Mouse (Mus musculus): ENCODE measurements around the gene Cyp3a13.

Cyp3a13 gene

DNA sequence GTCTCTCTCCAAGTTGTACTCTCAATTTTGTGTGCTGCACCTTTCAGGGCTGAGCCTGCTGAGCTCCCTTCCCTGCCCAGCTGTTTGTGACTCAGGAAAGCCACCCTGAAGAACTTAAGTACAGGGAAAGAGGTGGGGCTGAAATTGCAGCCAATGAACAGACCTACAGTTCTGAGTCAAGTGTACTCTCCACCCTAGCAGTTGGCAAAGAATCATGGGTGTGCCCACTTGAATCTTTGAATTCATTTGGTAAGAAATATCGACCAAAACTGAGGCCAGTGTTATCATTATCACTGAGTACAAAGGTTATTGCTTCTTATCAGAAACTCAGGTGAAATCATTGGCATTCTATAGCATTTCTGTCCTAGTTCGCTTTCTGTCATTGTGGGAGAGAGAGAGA is at the start of gene Cyp3a13:
TSS of gene Cyp3a13 (minus strand) at position 88 of the 400 bp plus-strand sequence.
- POLR2A ChIA-PET = no interaction called here
- CTCF ChIA-PET = no interaction called here

DNA sequence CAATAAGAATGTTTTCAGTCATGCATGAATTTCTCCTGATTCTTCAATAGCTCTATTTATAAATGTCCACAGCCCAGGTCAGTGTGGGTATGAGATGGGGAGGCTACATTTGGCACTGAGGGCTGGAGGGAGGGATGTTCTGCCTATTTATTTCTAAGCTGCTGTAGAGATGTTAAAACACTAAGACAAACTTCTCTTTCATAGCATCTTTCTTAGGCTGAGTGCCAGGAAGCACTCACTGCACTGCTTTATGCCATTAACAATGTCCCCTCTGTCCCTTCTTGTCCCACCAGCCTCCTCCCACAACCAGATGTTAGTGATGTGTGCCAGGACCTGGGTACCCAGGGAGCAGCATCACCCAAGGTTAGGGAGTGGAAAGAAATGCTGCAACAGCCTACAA is 45.1 kb upstream of the Cyp3a13 start:
- POLR2A ChIA-PET = no interaction called here
- CTCF ChIA-PET = no interaction called here

DNA sequence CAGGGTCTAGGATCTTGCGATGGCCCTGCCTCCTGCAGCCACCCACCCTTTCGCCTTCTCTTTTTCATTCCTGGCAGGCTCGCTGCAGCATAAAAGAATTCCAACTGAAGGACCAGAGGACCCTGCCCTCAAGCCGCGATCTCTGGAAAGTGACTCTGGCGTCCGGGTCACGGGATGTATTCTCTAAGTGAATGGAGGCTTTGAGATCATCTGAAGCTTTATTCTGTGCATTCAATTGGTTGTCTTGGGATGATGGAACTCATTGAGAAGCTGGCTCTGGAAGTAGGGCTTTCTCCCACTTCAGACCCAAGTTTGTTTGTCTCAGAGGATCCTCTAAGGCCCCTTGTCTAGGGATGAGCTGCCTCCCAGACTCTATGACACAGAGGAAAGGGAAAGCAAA is 41.5 kb upstream of the Cyp3a13 start, which contains the start of gene Gjc3:
TSS of gene Gjc3 (minus strand) at position 154 of the 400 bp plus-strand sequence.
- CTCF ChIA-PET = interaction anchor here in 1 of 4 experiments (0.5 kb wide), 1 partner anchor 11 kb away, joined by 7 read pairs; no protein-coding TSS in a partner anchor
- POLR2A ChIA-PET = no interaction called here

DNA sequence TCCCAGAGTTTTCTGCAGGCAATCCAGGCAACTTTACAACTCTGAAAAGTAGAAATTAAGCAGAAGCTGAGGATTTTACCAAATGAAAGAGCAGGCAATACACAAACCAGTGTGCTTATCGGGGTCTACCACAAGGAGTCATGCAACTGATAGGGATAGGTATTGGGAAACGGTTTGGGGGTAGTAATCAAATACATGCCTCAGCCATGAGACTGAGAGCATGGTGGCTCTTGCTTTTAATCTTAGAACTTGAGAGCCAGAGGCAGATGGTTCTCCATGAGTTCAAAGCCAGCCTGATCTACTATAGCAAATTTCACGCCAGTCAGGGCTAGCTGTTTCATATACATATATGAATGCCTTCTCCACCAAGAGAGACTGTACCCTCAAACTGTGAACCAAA is 35.0 kb upstream of the Cyp3a13 start:
- ChIA-PET CTCF (no interaction called here), POLR2A (no interaction called here)

DNA sequence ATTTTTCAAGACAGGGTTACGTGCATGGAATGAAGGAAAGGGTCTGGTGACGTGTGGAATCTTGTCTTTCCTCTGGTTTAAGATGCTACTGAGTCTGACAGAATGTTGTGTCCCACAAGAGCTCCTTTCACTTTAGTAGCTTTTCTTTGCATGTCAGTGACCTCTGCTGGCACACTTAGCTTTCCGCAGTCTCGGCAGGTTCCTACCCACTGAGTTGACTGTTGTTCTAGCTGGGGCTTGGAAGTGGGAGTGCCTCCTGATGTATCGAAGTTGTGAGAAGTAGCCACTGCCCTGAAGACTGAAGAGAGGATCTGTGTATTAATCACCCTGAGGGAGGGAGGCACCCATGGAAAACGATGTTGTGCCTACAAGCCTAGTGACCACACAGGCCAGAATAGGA is 29.8 kb upstream of the Cyp3a13 start:
- POLR2A ChIA-PET = interaction anchor here (0.6 to 1.6 kb wide), 5 partner anchors 10 to 442 kb away, joined by 3 to 4 read pairs (median 3); partner anchors contain the start of gene Zkscan1 (in 1 of the 4)
- CTCF ChIA-PET = interaction anchor here (0.6 to 2.0 kb wide), 18 partner anchors 10 to 489 kb away, joined by 3 to 8 read pairs (median 3); no protein-coding TSS in a partner anchor

DNA sequence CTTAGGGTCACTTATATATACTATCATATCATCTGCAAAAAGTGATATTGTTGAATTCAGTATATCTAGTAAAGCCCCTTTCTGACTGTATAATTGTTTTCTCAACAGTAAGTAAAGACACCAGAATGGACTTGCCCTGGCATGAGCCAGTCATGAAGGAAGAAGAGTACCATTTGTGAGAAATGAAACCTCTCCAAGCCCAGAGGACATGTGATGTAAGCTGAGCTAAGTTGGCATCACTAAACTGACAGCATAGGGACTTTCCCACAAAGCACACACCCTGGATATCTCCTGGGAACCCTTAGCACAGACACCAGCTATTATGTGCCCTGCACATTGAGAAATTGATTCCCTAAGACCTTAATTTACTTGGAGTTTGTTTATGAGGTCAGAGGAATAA is 25.9 kb upstream of the Cyp3a13 start:
- CTCF ChIA-PET = no interaction called here
- POLR2A ChIA-PET = no interaction called here

DNA sequence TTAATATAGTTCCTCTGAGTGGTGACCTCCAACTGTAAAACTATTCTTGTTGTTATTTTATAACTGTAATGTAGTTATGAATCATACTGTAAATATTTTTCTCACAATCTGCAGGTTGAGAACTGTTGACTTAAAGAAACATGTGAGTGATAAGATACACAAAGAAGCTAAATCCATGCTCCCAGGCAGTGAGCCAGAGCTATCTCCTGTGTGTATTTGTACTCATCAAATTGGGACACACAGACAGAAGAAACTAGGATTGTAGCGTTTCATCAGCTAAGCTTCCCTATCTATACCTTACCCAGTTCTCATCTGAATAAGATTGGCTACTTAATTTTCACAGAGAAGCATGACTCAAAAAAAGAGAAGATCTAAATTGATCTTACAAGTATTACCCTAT is 21.7 kb upstream of the Cyp3a13 start:
- CTCF ChIA-PET = no interaction called here
- POLR2A ChIA-PET = interaction anchor here in 2 of 4 experiments (0.6 to 1.3 kb wide), 3 partner anchors 9 to 1886 kb away, joined by 3 to 7 read pairs (median 3); no protein-coding TSS in a partner anchor

DNA sequence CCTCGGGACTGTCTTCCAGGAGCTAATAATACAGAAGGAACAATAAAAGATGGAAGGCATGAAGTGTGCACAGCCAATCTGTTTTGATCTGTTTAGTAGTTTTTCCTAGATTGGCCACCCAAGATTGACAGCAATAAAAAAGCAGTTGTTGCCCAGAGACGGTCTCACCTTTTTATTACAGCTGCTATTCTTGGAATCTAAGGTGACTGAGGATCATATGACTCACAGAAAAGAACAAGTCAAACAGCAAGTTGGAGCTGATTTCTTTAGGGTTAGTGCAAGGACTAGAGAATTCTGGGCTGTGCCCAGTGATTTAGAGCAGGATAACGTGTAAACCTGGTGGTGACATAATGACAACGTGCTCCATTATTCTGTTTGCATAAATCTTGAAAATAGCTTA is 19.5 kb upstream of the Cyp3a13 start:
- ChIA-PET CTCF (interaction anchor here in 1 of 4 experiments (1.4 kb wide), 1 partner anchor 10 kb away, joined by 3 read pairs; no protein-coding TSS in a partner anchor), POLR2A (interaction anchor here in 1 of 4 experiments (1.1 kb wide), 1 partner anchor 9 kb away, joined by 4 read pairs; no protein-coding TSS in a partner anchor)

DNA sequence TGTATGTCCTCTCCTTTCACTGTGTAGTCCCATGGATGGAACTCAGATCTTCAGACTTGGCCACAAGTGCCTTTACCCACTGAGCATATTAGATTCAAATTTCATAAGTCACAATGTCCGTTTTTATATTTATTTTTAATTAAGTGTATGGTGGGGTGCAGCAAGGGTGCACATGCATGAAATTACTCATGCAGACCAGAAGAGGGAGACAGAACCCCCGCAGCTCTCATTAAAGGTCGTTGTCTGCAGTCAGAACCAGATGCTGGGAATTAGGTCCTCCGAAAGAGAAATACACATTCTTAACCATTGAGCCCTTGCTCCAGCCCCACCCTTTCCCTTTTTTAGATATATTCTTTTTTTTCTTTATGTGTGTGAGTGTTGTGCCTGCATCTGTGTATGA is 15.8 kb upstream of the Cyp3a13 start:
- CTCF ChIA-PET = interaction anchor here (0.6 to 1.7 kb wide), 7 partner anchors 8 to 496 kb away, joined by 3 to 7 read pairs (median 4); no protein-coding TSS in a partner anchor
- POLR2A ChIA-PET = no interaction called here

DNA sequence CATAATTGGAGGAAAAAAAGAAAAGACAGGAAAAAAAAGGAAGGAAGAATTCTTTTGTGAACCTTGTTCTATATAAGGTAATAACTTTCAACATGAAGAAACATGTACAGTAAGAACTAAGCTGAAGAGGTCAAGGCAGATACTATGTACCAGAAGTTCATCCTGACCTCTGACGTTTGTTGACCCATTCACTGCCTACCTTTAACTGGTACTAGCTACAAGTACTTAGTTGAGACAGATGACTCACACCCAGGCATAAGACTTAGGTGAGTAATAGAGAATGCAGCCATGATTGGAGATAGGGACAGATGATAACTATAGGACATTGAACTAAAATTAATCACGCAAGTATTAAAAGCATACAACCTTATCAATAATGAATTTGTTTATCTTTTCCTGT is 15.1 kb upstream of the Cyp3a13 start:
- ChIA-PET POLR2A (no interaction called here), CTCF (interaction anchor here in 2 of 4 experiments (1.1 to 1.7 kb wide), 2 partner anchors 15 to 28 kb away, joined by 4 to 7 read pairs; no protein-coding TSS in a partner anchor)

DNA sequence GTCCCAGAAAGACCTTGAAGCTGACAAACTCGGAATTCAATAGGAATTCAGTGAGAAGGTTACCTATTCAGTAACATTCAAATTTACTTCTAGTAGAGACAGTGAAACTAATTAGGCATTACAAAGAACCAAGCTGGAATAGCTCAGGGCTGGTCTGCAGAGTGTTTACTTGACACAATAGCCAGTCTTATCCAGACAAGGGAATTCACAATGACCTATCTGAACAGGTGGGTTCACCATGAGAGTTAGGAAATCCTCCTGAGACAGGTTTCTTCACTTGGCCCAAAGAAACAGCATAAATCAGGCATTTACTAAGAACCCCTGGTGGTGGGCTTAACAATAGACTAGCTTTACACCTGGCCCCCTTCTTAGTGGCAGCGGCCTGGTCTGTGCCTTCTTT is 12.5 kb upstream of the Cyp3a13 start:
- POLR2A ChIA-PET = interaction anchor here in 3 of 4 experiments (0.6 to 1.6 kb wide), 7 partner anchors 9 to 488 kb away, joined by 3 to 8 read pairs (median 3); partner anchors contain the start of gene Zkscan1 (in 1 of the 3)
- CTCF ChIA-PET = interaction anchor here in 2 of 4 experiments (0.6 to 1.1 kb wide), 2 partner anchors 197 to 276 kb away, joined by 3 to 7 read pairs; no protein-coding TSS in a partner anchor

DNA sequence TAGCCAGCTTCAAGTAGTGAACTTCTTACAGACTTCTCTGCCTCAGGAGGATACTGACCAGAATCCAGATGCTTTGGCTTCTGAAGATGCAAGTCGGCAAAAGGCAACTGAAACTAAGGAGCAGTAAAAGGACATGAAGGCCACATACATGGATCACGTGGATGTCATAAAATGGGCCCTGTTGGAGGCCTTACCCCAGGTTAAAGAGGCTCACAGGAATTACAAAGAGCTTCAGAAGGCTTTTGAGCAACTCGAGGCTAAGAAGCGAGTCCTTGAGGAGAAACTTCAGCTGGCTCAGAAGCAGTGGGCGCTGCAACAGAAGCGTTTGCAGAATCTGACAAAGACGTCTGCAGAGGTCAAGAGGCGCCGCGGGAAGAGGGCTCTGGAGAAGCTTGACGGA is 7.0 kb upstream of the Cyp3a13 start:
- ChIA-PET POLR2A (interaction anchor here in 1 of 4 experiments (0.6 kb wide), 1 partner anchor 11 kb away, joined by 5 read pairs; no protein-coding TSS in a partner anchor), CTCF (interaction anchor here in 1 of 4 experiments (0.6 kb wide), 1 partner anchor 23 kb away, joined by 3 read pairs; no protein-coding TSS in a partner anchor)

DNA sequence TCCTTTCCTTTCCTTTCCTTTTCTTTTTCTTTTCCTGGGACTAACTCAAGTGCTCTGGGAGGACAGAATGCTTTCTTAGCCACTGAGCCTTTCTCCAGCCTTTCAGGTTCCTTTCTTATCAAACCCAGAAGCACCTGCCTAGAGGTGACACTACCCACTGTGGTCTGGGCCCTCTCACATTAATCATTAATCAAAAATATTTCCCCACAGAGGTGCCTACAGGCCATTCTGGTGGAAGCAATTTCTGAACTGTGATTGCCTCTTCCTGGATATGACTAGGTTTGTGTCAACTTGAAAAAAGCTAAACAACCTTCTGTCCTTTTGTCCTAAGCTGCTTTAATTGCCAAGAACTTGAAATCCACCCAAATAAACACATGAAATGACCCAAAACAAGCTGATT is 752 bp upstream of the Cyp3a13 start:
- ChIA-PET CTCF (no interaction called here), POLR2A (interaction anchor here in 1 of 4 experiments (0.7 kb wide), 1 partner anchor 143 kb away, joined by 4 read pairs; the partner anchor contains the start of gene Ppp1r35)

DNA sequence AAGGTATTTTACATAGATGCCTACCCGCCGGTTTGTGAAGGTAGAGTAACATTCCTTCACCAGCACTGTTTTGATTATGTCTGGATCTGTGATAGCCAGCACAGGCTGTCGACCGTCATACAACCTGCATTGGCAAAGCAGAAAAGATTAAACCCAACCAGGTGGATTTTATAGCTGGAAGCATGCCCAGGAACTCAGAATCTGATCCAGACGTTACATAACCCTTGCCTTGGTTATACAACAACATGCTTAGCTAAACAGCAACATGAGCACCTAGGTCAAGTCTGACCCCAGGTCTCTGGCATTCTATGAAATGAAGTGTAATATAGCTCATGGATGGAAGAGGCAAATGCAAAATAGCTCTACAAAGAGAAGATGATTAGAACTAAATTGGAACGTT is 5.9 kb downstream of the Cyp3a13 start:
- ChIA-PET POLR2A (no interaction called here), CTCF (no interaction called here)

DNA sequence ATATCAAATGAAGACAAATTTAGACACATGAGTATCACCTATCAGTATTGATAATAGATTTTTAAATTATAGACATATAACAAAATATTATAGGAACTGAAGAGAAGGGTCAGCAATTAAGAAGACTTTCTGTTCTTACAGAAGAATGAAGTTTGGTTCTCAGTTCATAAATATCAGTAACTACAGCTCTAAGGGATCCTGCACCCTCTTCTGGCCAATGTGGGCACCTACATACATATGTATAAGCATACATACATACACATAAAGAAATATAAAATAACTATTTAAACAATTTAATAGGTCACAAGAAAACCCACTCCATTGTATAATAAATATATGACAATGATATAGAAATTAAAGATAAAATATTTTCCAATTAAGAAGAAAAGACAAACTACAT is 6.9 kb downstream of the Cyp3a13 start:
- ChIA-PET CTCF (interaction anchor here in 1 of 4 experiments (0.6 kb wide), 1 partner anchor 125 kb away, joined by 4 read pairs; no protein-coding TSS in a partner anchor), POLR2A (interaction anchor here in 1 of 4 experiments (0.7 kb wide), 1 partner anchor 19 kb away, joined by 3 read pairs; no protein-coding TSS in a partner anchor)

DNA sequence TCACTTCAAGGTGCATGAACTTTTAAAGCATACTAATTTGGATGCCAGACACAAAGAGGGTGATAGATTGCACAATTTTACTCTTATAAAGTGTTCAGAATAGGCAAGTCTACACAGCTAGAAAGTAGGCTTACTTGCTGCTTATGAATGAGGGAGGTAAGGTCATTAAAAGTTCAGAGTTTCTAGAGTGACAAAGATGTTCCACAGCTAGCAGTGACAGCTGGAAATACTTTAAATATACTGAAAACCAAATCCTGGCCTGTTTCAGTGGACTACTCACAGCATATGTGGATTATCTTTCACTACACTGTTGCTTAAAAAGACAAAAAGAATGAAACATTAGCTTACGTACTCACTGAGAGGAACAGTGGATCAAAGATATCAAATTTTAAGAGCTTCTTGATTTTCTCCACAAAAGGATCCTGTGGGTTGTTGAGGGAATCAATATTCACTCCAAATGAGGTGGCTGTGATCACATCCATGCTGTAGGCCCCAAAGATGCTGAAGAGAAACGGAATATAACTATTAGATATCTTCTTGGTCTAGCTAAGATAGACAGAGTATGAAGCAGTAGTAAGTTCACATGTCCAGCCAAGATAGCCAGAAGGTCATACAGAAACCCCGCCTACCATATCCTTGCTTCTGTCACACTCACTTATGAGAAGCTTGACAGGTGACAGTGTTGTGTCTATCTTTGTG is 11.7 kb downstream of the Cyp3a13 start:
- CTCF ChIA-PET = interaction anchor here in 1 of 4 experiments (0.6 kb wide), 1 partner anchor 1414 kb away, joined by 6 read pairs; no protein-coding TSS in a partner anchor

DNA sequence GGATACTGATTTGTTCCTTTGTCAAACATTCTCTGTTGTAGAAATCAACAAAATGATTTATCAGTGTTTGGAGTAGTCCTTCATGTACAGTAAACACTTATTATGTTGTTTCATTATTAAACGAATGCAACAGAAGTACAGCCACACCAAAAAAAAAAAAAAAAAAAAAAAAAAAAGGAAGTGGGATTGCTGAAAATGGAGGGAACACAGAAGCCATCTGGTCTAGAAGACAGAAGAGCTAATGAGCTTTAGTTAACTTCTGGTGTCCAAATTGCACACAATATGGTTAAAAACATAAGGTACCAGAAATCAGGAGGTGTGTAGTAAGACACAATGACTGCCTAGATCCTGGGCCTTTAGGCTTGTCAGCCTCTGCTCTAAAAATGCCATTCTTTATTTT is 23.6 kb downstream of the Cyp3a13 start:
- POLR2A ChIA-PET = no interaction called here

More for the DNA sequence above, 11.7 kb downstream of the Cyp3a13 start:
- POLR2A ChIA-PET = interaction anchor here in 1 of 4 experiments (0.6 kb wide), 1 partner anchor 251 kb away, joined by 19 read pairs; no protein-coding TSS in a partner anchor

DNA sequence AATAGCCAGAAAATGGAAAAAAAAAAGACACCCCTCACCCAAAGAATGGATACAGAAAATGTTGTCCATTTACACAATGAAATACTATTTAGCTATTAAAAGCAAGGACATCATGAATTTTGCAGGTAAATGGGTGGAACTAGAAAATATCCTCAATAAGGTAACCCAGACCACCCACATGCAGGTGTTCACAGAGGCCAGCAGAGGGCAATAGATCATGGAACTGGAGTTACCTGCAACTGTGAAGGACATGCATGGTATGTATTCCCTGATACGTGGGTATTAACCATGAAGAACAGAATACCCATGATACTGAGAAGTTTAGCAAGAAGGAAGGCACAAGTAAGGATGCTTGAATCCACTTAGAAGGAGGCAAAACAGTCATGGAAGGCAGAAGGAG is 28.5 kb downstream of the Cyp3a13 start:
- ChIA-PET CTCF (interaction anchor here in 3 of 4 experiments (0.6 to 1.3 kb wide), 9 partner anchors 12 to 198 kb away, joined by 3 to 8 read pairs (median 4); no protein-coding TSS in a partner anchor), POLR2A (interaction anchor here in 1 of 4 experiments (0.7 to 1.2 kb wide), 3 partner anchors 15 to 234 kb away, joined by 3 to 4 read pairs (median 3); no protein-coding TSS in a partner anchor)

More for the DNA sequence above, 23.6 kb downstream of the Cyp3a13 start:
- CTCF ChIA-PET = no interaction called here

DNA sequence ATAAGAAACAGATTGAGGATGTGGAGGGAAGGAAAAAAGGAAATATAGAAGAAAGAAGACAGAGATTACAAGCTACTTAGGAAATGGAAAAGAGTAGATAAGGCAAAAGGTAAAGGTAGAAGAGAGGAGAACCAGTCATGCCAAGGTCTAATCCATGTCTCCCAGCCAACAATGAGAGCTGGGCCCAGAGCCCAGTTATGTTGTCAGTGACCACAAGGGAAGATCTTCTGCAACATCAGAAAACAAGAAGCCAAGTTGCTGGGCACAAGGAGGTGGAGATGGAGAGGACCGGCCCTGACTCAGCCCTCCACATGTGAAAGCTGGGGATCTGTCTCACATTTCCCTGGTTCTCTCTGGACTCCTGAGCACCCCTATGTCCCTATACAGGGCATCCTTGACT is 33.8 kb downstream of the Cyp3a13 start:
- ChIA-PET POLR2A (no interaction called here), CTCF (interaction anchor here in 1 of 4 experiments (1.3 kb wide), 1 partner anchor 9 kb away, joined by 3 read pairs; no protein-coding TSS in a partner anchor)

DNA sequence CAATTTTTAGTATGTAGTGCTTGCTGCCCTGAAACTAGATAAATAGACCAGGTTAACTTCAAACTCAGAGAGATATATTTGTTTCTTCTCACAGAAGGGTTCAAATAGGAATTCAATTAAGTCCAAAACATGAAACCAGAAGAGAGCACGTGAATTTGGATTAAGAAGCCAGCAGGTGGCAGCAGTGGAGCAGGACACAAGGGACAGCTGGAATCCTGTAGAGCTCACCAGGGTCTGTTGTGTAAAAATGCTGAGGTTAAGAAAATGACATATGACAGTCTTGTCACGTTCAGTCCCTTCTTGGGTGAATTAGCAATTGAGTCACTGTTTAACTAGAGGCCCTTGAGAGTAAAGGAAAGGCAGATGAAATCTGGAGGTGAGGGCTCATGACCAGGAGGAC is 35.5 kb downstream of the Cyp3a13 start:
- CTCF ChIA-PET = interaction anchor here (0.6 to 1.6 kb wide), 17 partner anchors 8 to 336 kb away, joined by 3 to 15 read pairs (median 3); no protein-coding TSS in a partner anchor

More for the DNA sequence above, 35.5 kb downstream of the Cyp3a13 start:
- POLR2A ChIA-PET = no interaction called here
